Mouse (Mus musculus): ENCODE results near the gene Atf7ip. TPM values are rescaled to one million over a fixed set of nuclear protein-coding genes. Genes with fewer than 3 reads are reported as not detected.
A peak's percentile ranks its signal among the peaks of the same experiment; 100 is the strongest.

The Atf7ip gene
- polyA plus RNA-seq, 1 experiment from 2014 or later = 43.5 TPM

DNA sequence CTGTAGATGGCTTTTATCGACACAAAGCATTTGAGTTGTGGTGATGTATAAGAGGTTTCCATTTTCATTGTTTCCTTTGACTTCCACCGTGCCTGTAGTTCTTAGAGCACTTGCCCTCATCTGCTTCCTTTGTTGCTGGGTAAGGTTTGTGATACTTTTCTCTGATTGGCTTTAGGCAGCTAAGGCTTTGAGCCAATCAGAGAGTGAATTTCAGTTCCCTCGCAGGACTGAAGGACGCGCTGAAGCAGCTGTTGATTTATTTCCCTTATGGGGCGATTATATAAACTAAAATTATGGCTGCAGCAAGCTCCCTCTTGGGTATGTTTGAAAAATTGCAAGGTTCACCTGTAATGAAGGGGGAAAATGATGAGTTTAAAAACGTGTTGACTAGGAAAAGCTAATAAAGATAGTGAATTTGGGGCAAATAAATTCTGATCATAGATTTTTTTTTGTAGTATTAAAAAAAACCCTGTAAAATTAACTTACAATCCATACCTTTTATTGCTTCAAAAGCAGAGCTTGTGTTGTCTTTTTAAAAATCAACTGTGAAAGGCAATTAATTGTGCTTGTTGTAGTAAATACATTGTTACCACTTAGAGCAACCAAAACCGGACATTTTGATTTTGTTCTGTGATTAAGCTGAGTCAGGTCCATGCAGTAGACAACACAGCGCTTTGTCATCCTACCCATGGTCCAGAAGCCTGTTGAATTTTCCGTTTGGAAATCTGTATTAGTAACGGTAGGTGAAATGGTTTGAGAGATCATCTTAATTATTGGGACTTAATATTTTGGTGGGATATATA lies 48.0 kb downstream of the Atf7ip start:
- H3K36me3 ChIP-seq = peaks cover 9% of the 10 kb centered on the region; the same call in 1 of the 2 replicates
- H3K9ac ChIP-seq (replicated peaks) = no peak overlapping the region
- H3K27ac ChIP-seq = peak overlapping the region; percentile 81; the same call in 1 of the 2 replicates
- peak; percentile 84 for ATAC-seq (ENCODE audit: insufficient number of reproducible peaks, insufficient read depth, low FRiP score, low TSS enrichment, low read depth)
- peaks cover 12% of the 10 kb centered on the region for H3K4me1 ChIP-seq (replicated peaks)
- no peak overlapping the region for H3K4me3 ChIP-seq (replicated peaks)
- no peak overlapping the region for H3K4me2 ChIP-seq
- 34% methylated on average over 11 of the region's 11 CpGs for WGBS
- H3K27me3 ChIP-seq = no peaks in the 10 kb centered on the region
- H3K9me3 ChIP-seq = no peaks in the 10 kb centered on the region

- ATAC-seq (ENCODE audit: insufficient number of reproducible peaks, insufficient read depth, low FRiP score, low TSS enrichment, low read depth) = no peak
- H3K9me3 ChIP-seq = no peaks in the 10 kb centered on the region
- H3K9ac ChIP-seq (replicated peaks) = no peak overlapping the region
- no peak overlapping the region for H3K4me2 ChIP-seq
- peaks cover 13% of the 10 kb centered on the region for H3K36me3 ChIP-seq
- WGBS = 84% methylated on average over 7 of the region's 7 CpGs
- H3K27ac ChIP-seq = peak overlapping the region; percentile 73
- no peaks in the 10 kb centered on the region for H3K27me3 ChIP-seq
- H3K4me3 ChIP-seq (replicated peaks) = no peak overlapping the region
- H3K4me1 ChIP-seq (replicated peaks) = peaks cover 12% of the 10 kb centered on the region
Observed at GRCm38 (mm10) chr6:136554774-136555522, 49.0 kb downstream of the Atf7ip start.

- peak overlapping the region; percentile 73 for H3K27ac ChIP-seq
- H3K9ac ChIP-seq (replicated peaks) = no peak overlapping the region
- no peaks in the 10 kb centered on the region for H3K9me3 ChIP-seq
- no peak overlapping the region for H3K4me2 ChIP-seq
- peaks cover 12% of the 10 kb centered on the region for H3K4me1 ChIP-seq (replicated peaks)
- no peak overlapping the region for H3K4me3 ChIP-seq (replicated peaks)
- no peaks in the 10 kb centered on the region for H3K27me3 ChIP-seq
- no peak for ATAC-seq (ENCODE audit: insufficient number of reproducible peaks, insufficient read depth, low FRiP score, low TSS enrichment, low read depth)
- peaks cover 19% of the 10 kb centered on the region for H3K36me3 ChIP-seq
- WGBS = 67% methylated on average over 5 of the region's 5 CpGs
Observed at GRCm38 (mm10) chr6:136555523-136555915, 49.6 kb downstream of the Atf7ip start.

GRCm38 (mm10) chr6:136558288-136559005 lies 52.5 kb downstream of the Atf7ip start:
- no peak for ATAC-seq (ENCODE audit: insufficient number of reproducible peaks, insufficient read depth, low FRiP score, low TSS enrichment, low read depth)
- Histone ChIP-seq H3K27me3 (no peaks in the 10 kb centered on the region), H3K27ac (no peak overlapping the region), H3K4me2 (no peak overlapping the region), H3K4me1 (replicated peaks) (peaks cover 3% of the 10 kb centered on the region; the same call in 1 of the 2 replicates), H3K9ac (replicated peaks) (no peak overlapping the region), H3K9me3 (no peaks in the 10 kb centered on the region), H3K36me3 (peaks cover 47% of the 10 kb centered on the region), H3K4me3 (replicated peaks) (no peak overlapping the region)
- 89% methylated on average over 8 of the region's 8 CpGs for WGBS

GRCm38 (mm10) chr6:136566002-136566401 lies 60.0 kb downstream of the Atf7ip start:
- H3K27me3 ChIP-seq = no peaks in the 10 kb centered on the region
- no peak for ATAC-seq (ENCODE audit: insufficient number of reproducible peaks, insufficient read depth, low FRiP score, low TSS enrichment, low read depth)
- no peak overlapping the region for H3K4me2 ChIP-seq
- peaks cover 17% of the 10 kb centered on the region; the same call in 1 of the 2 replicates for H3K9me3 ChIP-seq
- no peak overlapping the region for H3K4me3 ChIP-seq (replicated peaks)
- H3K27ac ChIP-seq = no peak overlapping the region
- WGBS = 89% methylated on average over 5 of the region's 5 CpGs
- H3K9ac ChIP-seq (replicated peaks) = no peak overlapping the region
- peaks cover 84% of the 10 kb centered on the region for H3K36me3 ChIP-seq
- H3K4me1 ChIP-seq (replicated peaks) = no peaks in the 10 kb centered on the region

- Histone ChIP-seq H3K4me2 (no peak overlapping the region), H3K27me3 (no peaks in the 10 kb centered on the region), H3K36me3 (peaks cover 78% of the 10 kb centered on the region), H3K4me1 (replicated peaks) (no peaks in the 10 kb centered on the region), H3K9me3 (no peaks in the 10 kb centered on the region), H3K9ac (replicated peaks) (no peak overlapping the region), H3K4me3 (replicated peaks) (no peak overlapping the region), H3K27ac (no peak overlapping the region)
- ATAC-seq (ENCODE audit: insufficient number of reproducible peaks, insufficient read depth, low FRiP score, low TSS enrichment, low read depth) = no peak
- 92% methylated on average over 4 of the region's 4 CpGs for WGBS
Observed at GRCm38 (mm10) chr6:136590739-136591138, 84.8 kb downstream of the Atf7ip start.

DNA sequence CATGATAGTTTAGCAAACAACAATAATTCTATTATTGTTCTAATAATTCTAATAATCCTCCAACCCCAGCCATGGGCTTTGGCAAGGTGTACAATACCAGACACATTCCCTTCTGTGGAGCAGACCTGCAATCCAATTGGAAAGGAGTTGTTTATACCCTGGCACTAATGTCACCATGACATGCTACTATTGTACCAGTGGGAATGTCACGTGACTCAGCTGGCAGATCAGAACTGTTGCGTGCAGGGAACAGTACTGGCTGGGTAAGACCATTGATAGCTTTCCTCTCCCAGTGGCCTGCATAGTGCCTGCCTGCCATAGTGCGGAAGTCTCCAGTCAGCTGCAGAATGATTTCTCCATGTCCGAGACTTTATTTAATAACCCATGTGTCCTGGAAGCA lies 88.6 kb downstream of the Atf7ip start:
- Histone ChIP-seq H3K9me3 (no peaks in the 10 kb centered on the region), H3K4me1 (replicated peaks) (no peaks in the 10 kb centered on the region), H3K27me3 (no peaks in the 10 kb centered on the region), H3K9ac (replicated peaks) (no peak overlapping the region), H3K4me3 (replicated peaks) (no peak overlapping the region), H3K27ac (no peak overlapping the region), H3K36me3 (peaks cover 80% of the 10 kb centered on the region), H3K4me2 (no peak overlapping the region)
- 93% methylated on average over 4 of the region's 4 CpGs for WGBS
- no peak for ATAC-seq (ENCODE audit: insufficient number of reproducible peaks, insufficient read depth, low FRiP score, low TSS enrichment, low read depth)

DNA sequence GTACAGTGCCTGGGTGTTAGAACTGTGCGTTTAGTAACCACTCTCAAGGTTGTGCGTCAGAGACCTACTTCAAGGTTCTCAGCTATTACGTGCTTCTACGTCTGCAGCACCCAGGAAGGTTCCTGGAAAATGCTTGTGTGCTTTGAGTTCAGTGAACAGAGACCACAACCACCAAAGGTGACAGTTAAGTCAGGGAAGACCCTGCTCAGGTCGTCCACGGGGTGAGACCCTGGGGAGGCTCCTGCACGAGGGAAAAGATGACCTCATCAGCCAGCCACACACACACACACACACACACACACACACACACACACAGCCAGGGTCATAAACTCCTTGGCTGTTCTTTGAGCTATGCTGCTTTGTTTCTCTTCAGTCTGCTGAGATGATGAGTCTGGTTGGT lies 96.6 kb downstream of the Atf7ip start:
- Histone ChIP-seq H3K27ac (no peak overlapping the region), H3K4me2 (no peak overlapping the region), H3K4me3 (replicated peaks) (no peak overlapping the region), H3K9ac (replicated peaks) (no peak overlapping the region), H3K9me3 (no peaks in the 10 kb centered on the region), H3K36me3 (peaks cover 89% of the 10 kb centered on the region), H3K4me1 (replicated peaks) (no peaks in the 10 kb centered on the region), H3K27me3 (no peaks in the 10 kb centered on the region)
- no peak for ATAC-seq (ENCODE audit: insufficient number of reproducible peaks, insufficient read depth, low FRiP score, low TSS enrichment, low read depth)
- WGBS = 80% methylated on average over 7 of the region's 7 CpGs

- H3K9ac ChIP-seq (replicated peaks) = no peak overlapping the region
- H3K27me3 ChIP-seq = no peaks in the 10 kb centered on the region
- no peaks in the 10 kb centered on the region for H3K4me1 ChIP-seq (replicated peaks)
- no peak overlapping the region for H3K27ac ChIP-seq
- H3K9me3 ChIP-seq = peaks cover 13% of the 10 kb centered on the region; the same call in 1 of the 2 replicates
- no peak overlapping the region for H3K4me2 ChIP-seq
- H3K36me3 ChIP-seq = peaks cover 54% of the 10 kb centered on the region
- ATAC-seq (ENCODE audit: insufficient number of reproducible peaks, insufficient read depth, low FRiP score, low TSS enrichment, low read depth) = 0 out of 2 replicates have a peak, but pooled peaks have one; percentile 44
- no peak overlapping the region for H3K4me3 ChIP-seq (replicated peaks)
- whole genome bisulfite sequencing = 95% methylated on average over 17 of the region's 17 CpGs
Observed at GRCm38 (mm10) chr6:136611351-136612215, 105.6 kb downstream of the Atf7ip start.

- H3K4me2 ChIP-seq = no peak overlapping the region
- ATAC-seq (ENCODE audit: insufficient number of reproducible peaks, insufficient read depth, low FRiP score, low TSS enrichment, low read depth) = no peak
- H3K27me3 ChIP-seq = no peaks in the 10 kb centered on the region
- 94% methylated on average over 3 of the region's 3 CpGs for WGBS
- H3K27ac ChIP-seq = no peak overlapping the region
- H3K4me3 ChIP-seq (replicated peaks) = no peak overlapping the region
- H3K36me3 ChIP-seq = peaks cover 47% of the 10 kb centered on the region
- no peaks in the 10 kb centered on the region for H3K4me1 ChIP-seq (replicated peaks)
- H3K9ac ChIP-seq (replicated peaks) = no peak overlapping the region
- H3K9me3 ChIP-seq = peaks cover 13% of the 10 kb centered on the region; the same call in 1 of the 2 replicates
Observed at GRCm38 (mm10) chr6:136612312-136612711, 106.3 kb downstream of the Atf7ip start.
